Mouse (Mus musculus) T-helper 1 cell (primary cell): Measurements from ENCODE around the gene Ice1.

Experiments
- in situ Hi-C: fragments of 300-600 bp; cut with MboI, MseI; formaldehyde crosslinking; loops from one replicate; pipeline ENCODE4 v1.15.1; 2025; ENCODE audit warnings: high pct_unique_total_duplicates

Ice1 gene

GRCm38 (mm10) chr13:70574216-70574615, 63.2 kb downstream of the Ice1 start:
- in situ Hi-C loops, result no loop called here

DNA sequence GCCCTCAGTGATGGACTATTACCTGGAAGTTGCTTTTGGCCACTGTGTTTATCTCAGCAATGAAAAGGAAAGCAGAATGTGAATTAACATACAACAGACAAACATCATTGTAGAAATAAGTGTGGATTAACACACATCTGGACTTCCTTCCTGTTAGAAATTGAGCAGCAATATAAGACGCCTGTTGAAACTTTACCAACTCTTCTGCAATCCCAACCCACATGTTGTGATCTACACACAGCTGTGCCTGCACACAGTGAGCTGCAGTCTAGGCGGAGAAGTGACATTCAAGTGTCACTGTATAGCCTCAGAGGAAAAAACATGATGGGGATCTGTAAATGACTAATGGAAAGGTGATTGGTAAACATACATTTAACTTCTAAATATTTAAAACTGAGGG, 69.5 kb downstream of the Ice1 start:
- in situ Hi-C loops, result no loop called here

GRCm38 (mm10) chr13:70553456-70553855, 84.0 kb downstream of the Ice1 start:
- in situ Hi-C loops, result no loop called here

DNA sequence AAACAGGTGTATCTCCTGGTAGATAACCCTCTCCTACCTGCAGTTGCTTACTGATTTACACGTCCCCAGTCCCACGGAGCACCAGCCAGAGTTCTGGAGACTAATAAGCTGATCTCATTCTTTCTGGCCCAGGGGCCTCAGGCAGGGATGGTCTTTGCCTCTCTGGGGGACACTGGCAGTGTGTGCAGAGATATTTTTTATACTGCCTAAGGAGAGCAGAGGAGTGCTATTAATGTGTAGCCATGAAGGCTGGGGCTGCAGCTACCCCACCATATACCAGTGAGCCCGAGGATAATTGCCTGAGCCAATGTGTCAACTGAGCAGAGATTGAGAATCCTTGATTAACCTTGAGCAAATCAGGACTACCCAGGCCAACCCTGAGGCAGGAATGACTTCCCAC, 90.0 kb downstream of the Ice1 start:
- in situ Hi-C loops, result no loop called here

DNA sequence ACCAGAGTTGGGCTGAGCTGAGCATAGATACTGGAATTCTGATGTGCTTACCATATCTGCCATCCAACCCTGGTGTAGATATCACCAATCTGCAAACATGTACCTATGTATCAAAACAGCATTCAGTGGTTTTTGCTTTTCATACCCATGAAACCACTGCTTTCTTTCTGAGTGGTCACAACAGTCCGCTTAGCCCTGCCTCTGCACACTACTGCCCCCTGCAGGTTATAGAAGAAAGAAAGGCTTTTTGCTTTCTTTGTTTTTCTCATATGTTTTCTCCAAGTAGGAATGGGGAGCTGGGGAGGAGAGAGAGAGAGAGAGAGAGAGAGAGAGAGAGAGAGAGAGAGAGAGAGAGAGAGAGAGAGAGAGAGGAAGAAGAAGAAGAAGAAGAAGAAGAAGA, 92.2 kb downstream of the Ice1 start:
- in situ Hi-C loops, result no loop called here

DNA sequence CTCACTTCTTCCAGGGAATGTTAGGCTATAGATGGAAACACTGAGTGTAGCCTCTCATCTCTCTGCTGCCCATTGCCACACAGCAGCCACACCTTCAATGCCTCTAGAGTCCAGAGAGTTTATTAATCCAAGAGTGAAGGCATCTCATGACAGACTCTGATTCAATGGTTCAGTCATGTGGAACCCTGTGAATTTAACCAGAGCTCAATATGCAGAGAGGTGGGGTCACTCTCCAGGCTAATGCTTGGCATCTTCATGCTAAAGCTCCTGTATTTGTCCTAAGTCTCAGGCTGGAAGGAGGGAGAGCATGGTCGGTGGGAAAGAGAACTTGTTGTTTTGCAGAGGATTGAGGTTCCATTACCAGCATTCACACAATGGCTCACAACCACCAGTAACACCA, 97.6 kb downstream of the Ice1 start:
- in situ Hi-C loops, result no loop called here

- in situ Hi-C loops, result no loop called here
These were observed 104.0 kb downstream of the Ice1 start for GRCm38 (mm10) chr13:70533412-70533811.

- in situ Hi-C loops, result no loop called here
These were observed 104.7 kb downstream of the Ice1 start for GRCm38 (mm10) chr13:70532719-70533118.

DNA sequence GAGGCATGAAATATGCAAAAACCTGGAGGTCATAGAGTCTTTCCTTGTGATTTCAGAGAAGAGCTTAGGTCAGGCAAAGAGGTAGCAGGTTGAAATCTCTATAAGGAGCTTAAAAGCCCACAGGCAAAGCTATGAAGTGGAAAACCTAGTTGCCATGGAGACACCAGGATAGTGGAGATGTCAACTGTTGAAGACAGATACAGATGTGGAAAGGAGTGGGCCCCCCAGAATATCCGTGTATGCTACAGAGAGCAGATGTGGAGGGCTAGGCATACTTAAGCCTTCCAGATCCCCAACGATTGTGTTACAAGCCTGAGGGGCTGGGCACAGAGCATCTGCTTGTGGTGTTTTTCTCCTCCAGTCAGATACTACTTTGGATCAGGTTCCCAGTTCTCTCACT, 119.8 kb downstream of the Ice1 start:
- in situ Hi-C loops, result no loop called here

GRCm38 (mm10) chr13:70515004-70515403, 122.4 kb downstream of the Ice1 start:
- in situ Hi-C loops, result no loop called here

DNA sequence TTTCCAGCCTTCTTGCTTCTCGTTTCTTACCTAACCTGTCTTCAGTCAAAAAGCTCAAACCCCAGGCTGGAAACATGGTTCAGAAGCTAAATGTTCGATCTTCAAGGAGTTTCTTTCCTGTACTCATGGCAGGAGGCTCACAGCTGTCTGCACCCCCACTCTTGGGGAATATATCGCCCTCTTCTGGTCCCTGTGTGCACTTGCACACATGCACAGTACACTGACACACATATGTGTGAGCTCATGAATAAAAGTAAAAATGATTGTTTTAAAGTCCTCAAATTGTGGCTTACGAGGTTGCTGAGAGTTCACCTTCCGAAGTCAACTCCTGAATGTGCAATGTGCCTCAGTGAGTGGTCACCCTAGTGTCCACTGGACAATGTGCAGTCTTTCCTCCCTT, 127.2 kb downstream of the Ice1 start:
- in situ Hi-C loops, result no loop called here

DNA sequence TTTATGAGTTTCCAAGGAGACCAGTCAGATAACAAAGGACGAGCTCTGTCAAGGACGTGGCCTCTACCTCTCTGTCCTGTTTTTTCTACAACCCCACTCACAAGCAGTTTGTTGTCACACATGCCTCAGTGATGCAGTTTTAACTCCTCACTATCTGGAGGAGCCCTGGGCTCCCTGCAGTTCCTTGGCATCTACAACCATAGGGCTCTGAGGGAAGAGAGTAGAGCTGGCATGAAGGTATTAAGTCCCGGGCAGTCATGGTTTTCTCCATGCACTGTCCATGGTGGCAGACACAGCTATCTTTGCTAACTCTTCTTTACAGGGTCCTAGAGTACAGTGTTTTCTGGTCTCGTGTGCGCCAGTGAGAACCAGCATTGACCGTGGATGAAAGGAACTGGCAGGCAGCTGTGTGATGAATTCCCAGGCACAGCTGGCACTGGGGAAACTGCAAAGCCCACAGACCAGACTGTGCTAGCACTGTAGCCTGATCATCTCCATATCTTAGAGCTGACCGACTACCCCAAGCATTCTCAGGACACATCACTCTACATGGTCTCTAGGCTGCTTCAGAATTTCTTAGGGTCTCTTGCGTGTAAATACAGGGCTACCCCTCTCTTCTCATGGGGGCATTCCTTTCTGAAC, 127.9 kb downstream of the Ice1 start:
- in situ Hi-C loops, result no loop called here

DNA sequence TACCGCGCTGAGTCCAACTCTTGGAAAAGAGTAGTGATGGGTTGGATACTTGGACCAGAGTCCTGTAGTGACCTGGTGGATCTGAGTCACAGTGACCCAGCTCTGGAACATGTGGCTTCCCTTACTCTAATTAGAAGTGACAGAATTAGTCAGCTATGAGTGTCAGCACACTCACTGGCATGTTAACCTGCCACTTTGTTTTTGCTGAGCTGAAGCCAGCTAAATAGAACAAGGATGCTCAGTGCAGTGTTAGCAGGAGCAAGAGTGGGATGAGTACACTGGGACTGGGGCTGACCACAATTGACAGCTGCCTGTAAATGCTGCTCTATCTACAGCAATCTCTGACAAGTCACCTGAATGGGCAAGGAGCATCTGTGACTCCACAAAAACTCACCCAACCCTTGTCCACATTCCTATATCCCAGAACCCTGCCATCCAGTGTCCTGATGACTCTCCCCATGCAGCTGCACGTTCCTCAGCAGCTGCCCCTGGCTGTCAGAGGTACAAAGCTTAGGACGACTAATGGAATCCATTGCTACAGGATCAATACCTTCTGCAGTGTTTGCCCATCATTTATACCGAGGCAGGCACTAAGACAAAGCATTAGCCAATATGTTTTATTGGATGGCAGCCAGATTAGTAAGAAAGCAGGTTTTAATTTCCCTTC, 128.6 kb downstream of the Ice1 start:
- in situ Hi-C loops, result no loop called here
